Mouse (Mus musculus): ENCODE data around the gene Osgep. TPM values are rescaled to one million over a fixed set of nuclear protein-coding genes. Genes with fewer than 3 reads are reported as not detected.
"Not testable (repeated sequence)": the region's sequence is repeated elsewhere in the genome, so short reads cannot be mapped to it uniquely, and the experiment has no call there.

Gene Osgep
- 88.0 and 102 TPM in 2 replicates for polyA plus RNA-seq (2012; rRNA removed)

GRCm38 (mm10) chr14:50924281-50925064 lies at the start of gene Osgep, which contains the start of gene Apex1:
Gene Osgep, minus strand, starts transcription at chr14:50924893.
Gene Apex1, plus strand, starts transcription at chr14:50924968.
- DNase-seq (ENCODE audit: low read depth): no peak

- no peak for DNase-seq (ENCODE audit: low read depth)
These were observed 49.0 kb upstream of the Osgep start for GRCm38 (mm10) chr14:50973700-50974099.

- not testable (repeated sequence) for DNase-seq (ENCODE audit: low read depth)
These were observed 48.4 kb upstream of the Osgep start for GRCm38 (mm10) chr14:50973054-50973453.

- no peak for DNase-seq (ENCODE audit: low read depth)
These were observed 46.1 kb upstream of the Osgep start for GRCm38 (mm10) chr14:50970822-50971221.

GRCm38 (mm10) chr14:50969558-50970544 lies 45.2 kb upstream of the Osgep start:
- no peak for DNase-seq (ENCODE audit: low read depth)

GRCm38 (mm10) chr14:50969041-50969440 lies 44.3 kb upstream of the Osgep start:
- DNase-seq (ENCODE audit: low read depth): no peak

GRCm38 (mm10) chr14:50968216-50968980 lies 43.7 kb upstream of the Osgep start:
- DNase-seq (ENCODE audit: low read depth): peak; percentile 90

GRCm38 (mm10) chr14:50958289-50958995 lies 33.7 kb upstream of the Osgep start:
- not testable (repeated sequence) for DNase-seq (ENCODE audit: low read depth)

- not testable (repeated sequence) for DNase-seq (ENCODE audit: low read depth)
These were observed 32.5 kb upstream of the Osgep start for GRCm38 (mm10) chr14:50957146-50957545.

- DNase-seq (ENCODE audit: low read depth): not testable (repeated sequence)
These were observed 32.0 kb upstream of the Osgep start for GRCm38 (mm10) chr14:50956724-50957123.

GRCm38 (mm10) chr14:50955942-50956508 lies 31.3 kb upstream of the Osgep start, which contains the start of gene Pnp2:
Gene Pnp2, plus strand, starts transcription at chr14:50955992.
- DNase-seq (ENCODE audit: low read depth): not testable (repeated sequence)

GRCm38 (mm10) chr14:50955487-50955886 lies 30.8 kb upstream of the Osgep start:
- DNase-seq (ENCODE audit: low read depth): no peak

- DNase-seq (ENCODE audit: low read depth): not testable (repeated sequence)
These were observed 20.8 kb upstream of the Osgep start for GRCm38 (mm10) chr14:50945526-50945925.

GRCm38 (mm10) chr14:50945081-50945480 lies 20.4 kb upstream of the Osgep start:
- DNase-seq (ENCODE audit: low read depth): not testable (repeated sequence)

GRCm38 (mm10) chr14:50944668-50945033 lies 20.0 kb upstream of the Osgep start:
- not testable (repeated sequence) for DNase-seq (ENCODE audit: low read depth)

- DNase-seq (ENCODE audit: low read depth): no peak
These were observed 19.4 kb upstream of the Osgep start, which contains the start of gene Gm49342 for GRCm38 (mm10) chr14:50943932-50944667. Gene Gm49342, plus strand, starts transcription at chr14:50944517.

- DNase-seq (ENCODE audit: low read depth): no peak
These were observed 14.2 kb upstream of the Osgep start for GRCm38 (mm10) chr14:50938940-50939339.

GRCm38 (mm10) chr14:50938119-50938908 lies 13.6 kb upstream of the Osgep start:
- no peak for DNase-seq (ENCODE audit: low read depth)

- no peak for DNase-seq (ENCODE audit: low read depth)
These were observed 12.0 kb upstream of the Osgep start for GRCm38 (mm10) chr14:50936649-50937048.

All from gonadal fat pad, adult 2 months (tissue).